Mouse (Mus musculus): Measurements from ENCODE around the gene Hoxa4. TPM values are rescaled to one million over a fixed set of nuclear protein-coding genes. Genes with fewer than 3 reads are reported as not detected.

Hoxa4 gene
- polyA plus RNA-seq (2015; fragmentation: Nextera tagmentation; extraction: Ambion mirVana), result not detected in 2 replicates

DNA sequence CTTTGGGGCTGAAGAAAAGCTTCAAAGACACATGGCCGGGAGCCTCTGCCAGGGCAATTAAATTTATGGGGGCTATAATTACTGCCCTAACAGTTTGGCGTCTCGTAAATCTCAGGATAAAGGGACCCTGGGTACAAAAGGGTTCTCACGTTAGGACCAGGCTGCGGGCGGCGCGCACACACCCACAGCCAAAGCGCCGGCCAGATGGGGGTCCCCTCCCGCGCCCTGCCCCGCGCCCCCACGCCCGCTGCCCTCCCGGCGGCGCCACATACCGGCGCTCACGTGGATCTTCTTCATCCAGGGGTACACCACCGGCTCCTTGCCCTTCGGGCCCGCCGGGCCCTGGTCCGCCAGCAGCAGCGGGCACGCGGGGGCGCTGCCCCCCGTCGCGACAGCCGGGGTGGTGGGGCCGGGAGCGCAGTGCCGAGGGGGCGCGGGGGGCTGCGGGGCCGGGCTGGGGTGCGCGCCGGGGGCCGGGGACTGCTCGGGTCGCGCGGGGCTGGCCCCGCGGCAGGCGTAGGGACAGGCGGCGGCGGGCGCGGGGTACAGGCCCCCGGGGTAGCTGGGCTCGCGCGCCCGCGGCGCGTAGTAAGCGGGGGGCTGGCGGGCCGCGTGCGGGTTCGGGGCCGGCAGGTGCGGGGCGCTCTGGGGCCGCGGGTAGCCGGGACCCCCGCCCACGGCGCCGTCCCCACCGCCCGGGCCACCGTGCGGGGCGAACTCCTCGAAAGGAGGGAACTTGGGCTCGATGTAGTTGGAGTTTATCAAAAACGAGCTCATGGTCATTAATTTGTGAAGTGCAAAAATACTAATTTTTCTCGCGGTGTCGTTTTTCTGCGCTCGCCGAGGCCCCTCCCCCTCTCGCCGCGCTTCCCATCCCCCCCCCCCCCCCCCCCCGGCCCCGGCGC lies at the start of gene Hoxa4:
TSS of gene Hoxa4 (minus strand) at position 848 of the 905 bp plus-strand sequence.
- Histone ChIP-seq H3K27me3 (peaks cover 100% of the 10 kb centered on the region), H3K27ac (no peak within 1 kb of the TSS), H3K36me3 (ENCODE audit: poor library complexity, severe bottlenecking) (no peaks in the 10 kb centered on the region), H3K4me3 (peak within 1 kb of the TSS; percentile 36), H3K9me3 (replicated peaks) (no peaks in the 10 kb centered on the region), H3K4me1 (peaks cover 11% of the 10 kb centered on the region), H3K9ac (no peak within 1 kb of the TSS), H3K4me2 (peak within 1 kb of the TSS; percentile 61)
- ATAC-seq, result 0 out of 2 replicates have a peak, but pooled peaks have one; percentile 6
- WGBS, result 1% methylated on average over 91 of the region's 102 CpGs

DNA sequence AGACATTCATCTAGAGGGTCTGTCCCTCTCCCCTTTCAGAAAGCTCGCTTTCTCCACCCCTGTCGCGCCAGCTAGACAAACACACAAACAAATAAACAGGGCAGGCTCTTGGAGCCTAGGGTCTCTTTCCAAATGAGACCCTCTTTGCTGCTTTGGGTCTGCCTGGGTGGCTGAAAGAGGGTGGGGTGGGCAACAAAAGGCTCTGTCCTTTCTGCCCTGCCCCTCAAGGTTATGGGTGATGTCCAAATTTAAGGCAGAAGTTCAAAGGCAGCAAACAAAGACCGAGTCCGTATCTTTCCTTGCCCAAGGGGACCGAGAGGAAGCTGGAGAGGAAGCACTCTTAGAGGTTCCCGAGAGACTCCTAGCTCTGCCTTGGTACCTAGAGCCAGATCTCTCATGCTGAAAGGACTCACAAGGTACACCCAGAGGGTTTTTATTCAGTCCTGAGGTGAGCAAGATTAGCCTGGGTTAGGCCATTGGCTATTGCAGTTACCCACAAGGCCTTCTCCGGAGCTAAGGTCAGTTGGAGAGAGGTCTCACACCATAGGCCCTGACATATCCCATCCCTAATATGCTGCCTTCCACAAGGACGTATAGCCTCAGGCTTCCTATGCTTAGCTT lies 49.6 kb upstream of the Hoxa4 start:
- Histone ChIP-seq H3K4me3 (no peak overlapping the region), H3K4me2 (no peak overlapping the region)
- 5% methylated on average over 9 of the region's 9 CpGs for WGBS

DNA sequence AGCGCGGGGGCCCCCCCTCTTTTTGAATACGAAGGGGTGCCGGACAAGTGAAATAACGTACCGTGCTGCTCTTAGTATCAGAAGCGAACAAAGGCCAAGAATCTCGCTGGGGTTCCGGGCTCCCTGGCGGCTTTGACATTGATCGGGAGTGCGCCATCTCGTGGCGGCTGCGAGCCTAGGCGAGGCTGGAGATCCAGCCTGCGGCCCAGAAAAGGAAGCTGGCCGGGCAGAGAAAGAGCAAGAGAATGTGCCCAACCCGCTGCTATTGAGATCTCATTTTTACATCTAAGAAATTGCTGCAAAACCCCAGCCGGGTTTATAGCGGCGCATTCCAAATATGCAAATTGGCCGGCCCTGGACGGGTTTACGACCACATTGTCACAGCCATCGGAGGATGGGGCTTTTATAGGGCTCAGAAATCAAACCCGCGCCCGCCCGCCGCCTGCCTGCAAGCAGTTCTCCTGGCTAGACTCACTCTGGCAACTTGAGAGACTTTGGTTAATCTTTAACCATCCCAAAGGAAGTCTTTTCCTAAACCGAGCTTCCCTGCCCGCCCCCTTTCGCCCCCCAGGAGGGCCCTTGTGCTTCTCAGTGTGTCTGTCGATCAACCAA lies 48.9 kb upstream of the Hoxa4 start, which contains the start of gene Hoxa10:
TSS of gene Hoxa10 (minus strand) at position 466 of the 612 bp plus-strand sequence.
- 0 out of 2 replicates have a peak, but pooled peaks have one; percentile 38 for ATAC-seq

More for the DNA sequence above, 49.6 kb upstream of the Hoxa4 start:
- H3K27ac ChIP-seq, result no peak overlapping the region
- H3K9me3 ChIP-seq (replicated peaks), result no peaks in the 10 kb centered on the region
- H3K4me1 ChIP-seq, result 0 out of 2 replicates have a peak, but pooled peaks cover 4% of the 10 kb centered on the region
- H3K36me3 ChIP-seq (ENCODE audit: poor library complexity, severe bottlenecking), result no peaks in the 10 kb centered on the region
- ATAC-seq, result no peak
- H3K27me3 ChIP-seq, result peaks cover 100% of the 10 kb centered on the region
- H3K9ac ChIP-seq, result no peak overlapping the region

GRCm38 (mm10) chr6:52239625-52240388 lies 48.3 kb upstream of the Hoxa4 start:
- Histone ChIP-seq H3K4me3 (no peak overlapping the region), H3K9ac (no peak overlapping the region), H3K27me3 (peaks cover 100% of the 10 kb centered on the region), H3K36me3 (ENCODE audit: poor library complexity, severe bottlenecking) (no peaks in the 10 kb centered on the region), H3K27ac (no peak overlapping the region), H3K4me2 (peak overlapping the region; percentile 30; the same call in 1 of the 2 replicates), H3K4me1 (0 out of 2 replicates have a peak, but pooled peaks cover 4% of the 10 kb centered on the region), H3K9me3 (replicated peaks) (no peaks in the 10 kb centered on the region)
- WGBS, result 3% methylated on average over 30 of the region's 30 CpGs
- ATAC-seq, result no peak

More for the DNA sequence above, 48.9 kb upstream of the Hoxa4 start, which contains the start of gene Hoxa10:
- H3K4me1 ChIP-seq, result 0 out of 2 replicates have a peak, but pooled peaks cover 4% of the 10 kb centered on the region
- no peak within 1 kb of the TSS for H3K4me3 ChIP-seq
- H3K27ac ChIP-seq, result no peak within 1 kb of the TSS
- peak within 1 kb of the TSS; percentile 30; the same call in 1 of the 2 replicates for H3K4me2 ChIP-seq
- peaks cover 100% of the 10 kb centered on the region for H3K27me3 ChIP-seq
- no peaks in the 10 kb centered on the region for H3K9me3 ChIP-seq (replicated peaks)
- no peak within 1 kb of the TSS for H3K9ac ChIP-seq
- WGBS, result under 1% methylated on average over 35 of the region's 35 CpGs
- H3K36me3 ChIP-seq (ENCODE audit: poor library complexity, severe bottlenecking), result no peaks in the 10 kb centered on the region

DNA sequence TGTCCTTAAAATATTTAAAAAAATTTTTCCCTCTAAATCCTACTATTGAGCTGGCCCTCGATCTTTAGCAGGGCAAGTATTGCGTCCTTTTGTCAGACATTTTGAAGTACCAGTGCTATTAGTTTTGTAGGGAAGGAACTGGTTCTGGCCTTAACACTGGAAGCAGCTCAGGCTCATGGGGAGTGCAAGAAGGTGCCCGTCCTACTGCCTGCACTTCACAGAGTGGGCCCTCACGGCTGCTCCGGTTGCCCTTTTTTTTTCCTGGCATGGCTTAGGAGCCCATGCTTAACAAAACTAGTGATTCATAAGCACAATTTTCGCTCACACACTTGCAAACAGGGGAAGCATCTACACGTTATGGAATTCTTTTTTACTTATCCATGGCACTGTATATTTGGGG lies 47.4 kb upstream of the Hoxa4 start:
- Histone ChIP-seq H3K4me3 (no peak overlapping the region), H3K27ac (no peak overlapping the region), H3K27me3 (peaks cover 100% of the 10 kb centered on the region), H3K4me2 (no peak overlapping the region), H3K4me1 (0 out of 2 replicates have a peak, but pooled peaks cover 4% of the 10 kb centered on the region), H3K9me3 (replicated peaks) (no peaks in the 10 kb centered on the region), H3K36me3 (ENCODE audit: poor library complexity, severe bottlenecking) (no peaks in the 10 kb centered on the region), H3K9ac (no peak overlapping the region)
- 3% methylated on average over 7 of the region's 7 CpGs for WGBS
- ATAC-seq, result no peak

DNA sequence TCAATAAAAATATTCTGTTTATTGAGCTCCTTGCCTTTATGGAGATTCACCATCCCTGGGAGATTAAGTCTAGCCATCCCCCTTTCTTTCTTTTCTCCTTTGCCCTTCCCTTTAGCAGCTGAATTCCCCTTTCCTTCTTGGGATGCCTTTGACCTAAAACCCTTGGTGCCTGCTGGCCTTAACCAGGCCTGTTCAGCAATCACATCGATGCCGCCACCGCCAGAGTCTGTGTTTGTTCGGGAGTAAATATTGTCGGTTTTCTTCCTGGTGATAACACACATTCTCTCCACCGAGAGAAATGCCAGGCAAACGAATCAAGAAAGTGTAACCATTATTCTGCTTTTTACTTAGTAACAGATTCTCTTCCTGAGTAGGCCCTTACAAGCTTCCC lies 46.6 kb upstream of the Hoxa4 start:
- H3K36me3 ChIP-seq (ENCODE audit: poor library complexity, severe bottlenecking), result no peaks in the 10 kb centered on the region
- no peak overlapping the region for H3K9ac ChIP-seq
- H3K4me2 ChIP-seq, result no peak overlapping the region
- WGBS, result under 1% methylated on average over 7 of the region's 7 CpGs
- H3K4me1 ChIP-seq, result 0 out of 2 replicates have a peak, but pooled peaks cover 4% of the 10 kb centered on the region
- H3K27ac ChIP-seq, result no peak overlapping the region
- no peak overlapping the region for H3K4me3 ChIP-seq
- H3K9me3 ChIP-seq (replicated peaks), result no peaks in the 10 kb centered on the region
- H3K27me3 ChIP-seq, result peaks cover 100% of the 10 kb centered on the region
- ATAC-seq, result no peak

DNA sequence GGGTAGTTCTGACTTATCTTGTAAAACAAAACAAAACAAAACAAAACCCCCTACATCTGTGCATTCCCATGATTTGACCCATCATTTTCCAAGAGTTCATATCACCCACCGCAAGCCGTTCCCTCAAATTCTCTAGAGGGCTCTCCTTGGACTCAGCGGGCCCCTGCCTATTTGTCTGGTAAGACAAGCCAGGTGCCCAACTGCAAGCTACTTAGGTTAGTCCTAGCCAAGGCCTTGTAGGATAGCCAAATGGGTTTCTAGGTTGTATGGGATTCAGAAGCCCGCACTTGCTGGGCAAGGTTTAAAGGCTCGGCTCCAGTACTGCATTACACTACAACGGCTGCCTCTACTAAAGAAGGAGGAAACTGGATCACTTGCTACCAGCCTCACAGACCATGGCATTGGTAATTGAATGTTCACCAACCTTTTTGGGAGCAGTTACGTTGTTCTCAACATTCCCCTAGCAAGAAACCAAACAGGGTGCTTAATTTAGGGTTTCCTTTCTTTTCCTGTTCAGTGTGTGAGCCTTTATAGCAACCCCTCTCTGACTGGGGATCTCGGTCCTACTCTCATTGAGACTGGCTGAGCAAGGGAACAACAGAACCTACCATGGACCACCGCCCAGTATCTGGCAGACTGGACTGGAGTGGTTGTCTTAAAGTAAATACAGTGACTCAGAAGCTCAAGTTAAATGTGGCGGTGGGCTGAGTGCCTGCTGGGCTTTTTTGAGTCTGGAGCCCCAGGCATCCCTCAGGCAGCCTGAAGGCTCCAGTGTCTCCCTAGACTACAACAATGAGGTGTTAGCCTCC lies 46.0 kb upstream of the Hoxa4 start:
- no peak for ATAC-seq
- Histone ChIP-seq H3K4me2 (no peak overlapping the region), H3K27me3 (peaks cover 100% of the 10 kb centered on the region), H3K27ac (no peak overlapping the region), H3K9me3 (replicated peaks) (no peaks in the 10 kb centered on the region), H3K36me3 (ENCODE audit: poor library complexity, severe bottlenecking) (no peaks in the 10 kb centered on the region), H3K4me1 (0 out of 2 replicates have a peak, but pooled peaks cover 4% of the 10 kb centered on the region), H3K9ac (no peak overlapping the region), H3K4me3 (no peak overlapping the region)
- WGBS, result 6% methylated on average over 10 of the region's 10 CpGs

GRCm38 (mm10) chr6:52236806-52237205 lies 45.3 kb upstream of the Hoxa4 start:
- WGBS, result 9% methylated on average over 3 of the region's 3 CpGs
- no peak overlapping the region for H3K4me2 ChIP-seq
- no peaks in the 10 kb centered on the region for H3K9me3 ChIP-seq (replicated peaks)
- H3K27me3 ChIP-seq, result peaks cover 100% of the 10 kb centered on the region
- no peak for ATAC-seq
- no peak overlapping the region for H3K9ac ChIP-seq
- H3K4me1 ChIP-seq, result 0 out of 2 replicates have a peak, but pooled peaks cover 4% of the 10 kb centered on the region
- no peaks in the 10 kb centered on the region for H3K36me3 ChIP-seq (ENCODE audit: poor library complexity, severe bottlenecking)
- no peak overlapping the region for H3K27ac ChIP-seq
- no peak overlapping the region for H3K4me3 ChIP-seq

GRCm38 (mm10) chr6:52235866-52236265 lies 44.3 kb upstream of the Hoxa4 start:
- Histone ChIP-seq H3K4me3 (no peak overlapping the region), H3K4me1 (0 out of 2 replicates have a peak, but pooled peaks cover 4% of the 10 kb centered on the region), H3K9me3 (replicated peaks) (no peaks in the 10 kb centered on the region), H3K27me3 (peaks cover 98% of the 10 kb centered on the region), H3K9ac (no peak overlapping the region), H3K36me3 (ENCODE audit: poor library complexity, severe bottlenecking) (no peaks in the 10 kb centered on the region), H3K27ac (no peak overlapping the region), H3K4me2 (no peak overlapping the region)
- ATAC-seq, result no peak
- 20% methylated on average over 6 of the region's 6 CpGs for WGBS

GRCm38 (mm10) chr6:52235267-52235666 lies 43.7 kb upstream of the Hoxa4 start:
- H3K4me3 ChIP-seq, result no peak overlapping the region
- ATAC-seq, result no peak
- H3K27ac ChIP-seq, result no peak overlapping the region
- no peak overlapping the region for H3K4me2 ChIP-seq
- H3K36me3 ChIP-seq (ENCODE audit: poor library complexity, severe bottlenecking), result no peaks in the 10 kb centered on the region
- H3K4me1 ChIP-seq, result 0 out of 2 replicates have a peak, but pooled peaks cover 3% of the 10 kb centered on the region
- H3K9me3 ChIP-seq (replicated peaks), result no peaks in the 10 kb centered on the region
- H3K9ac ChIP-seq, result no peak overlapping the region
- H3K27me3 ChIP-seq, result peaks cover 98% of the 10 kb centered on the region
- WGBS, result 26% methylated on average over 9 of the region's 9 CpGs

Data from forebrain, embryonic 13.5 days (tissue).